9 mouse cellular contexts compared by ENCODE assay signal in genomic region chr16:6480411-6480728, GRCm38 (mm10).
DNase-seq lines count a peak whose midpoint lies in the region; ATAC-seq and TF ChIP-seq lines count a peak whose summit lies in the region.
"Had no signal": no experiment of that assay in that cellular context is flagged by ENCODE, and none has a peak within 500 bp of the region (broad histone marks: within the 10 kb centered on the region; RNA-seq: fewer than 3 reads in every experiment).

No protein-coding gene starts in this region.

- H3K27ac ChIP-seq in gastrocnemius, adult 2 months = no peak overlapping the region
- H3K27ac ChIP-seq in midbrain, embryonic 12.5 days (replicated peaks) = no peak overlapping the region
- H3K27ac ChIP-seq: limb, embryonic 12.5 days had no signal

- 10% methylated on average over 5 of the region's 5 CpGs for WGBS in midbrain, embryonic 12.5 days

- ATAC-seq in midbrain, embryonic 12.5 days (ENCODE audit: low FRiP score, low read depth) = 0 out of 2 replicates have a peak, but pooled peaks have one; percentile 16

- peaks cover 12% of the 10 kb centered on the region; the same call in 1 of the 2 replicates for H3K4me1 ChIP-seq in midbrain, embryonic 12.5 days
- H3K4me1 ChIP-seq: limb, embryonic 12.5 days had no signal

- H3K9me3 ChIP-seq in midbrain, embryonic 12.5 days = no peaks in the 10 kb centered on the region
- H3K9me3 ChIP-seq: limb, embryonic 12.5 days had no signal

- H3K36me3 ChIP-seq in midbrain, embryonic 12.5 days = no peaks in the 10 kb centered on the region
- H3K36me3 ChIP-seq: limb, embryonic 12.5 days had no signal

- no peak overlapping the region for H3K9ac ChIP-seq in midbrain, embryonic 12.5 days (replicated peaks)
- H3K9ac ChIP-seq: limb, embryonic 12.5 days had no signal

- no peaks in the 10 kb centered on the region for H3K27me3 ChIP-seq in midbrain, embryonic 12.5 days
- H3K27me3 ChIP-seq: limb, embryonic 12.5 days had no signal

- no peak overlapping the region for H3K4me3 ChIP-seq in gastrocnemius, adult 2 months
- no peak overlapping the region for H3K4me3 ChIP-seq in midbrain, embryonic 12.5 days
- H3K4me3 ChIP-seq: limb, embryonic 12.5 days had no signal

- intact Hi-C loops in gastrocnemius, adult 2 months (cut with DNase I) = no loop called here

- H3K4me2 ChIP-seq in midbrain, embryonic 12.5 days (replicated peaks) = no peak overlapping the region
- H3K4me2 ChIP-seq: limb, embryonic 12.5 days had no signal

- peak; percentile 20 for DNase-seq in gastrocnemius, adult 2 months
- DNase-seq in gastrocnemius, adult 8-10 months (ENCODE audit: low spot score in 2 of 2) = no peak
- peak; percentile 39 for DNase-seq in ES-CJ7 (ENCODE audit: low read depth, low spot score)
- DNase-seq in cerebellum, adult 11-12 months = peak; percentile 61
- peak; percentile 71 for DNase-seq in forelimb bud, embryonic 11.5 days (ENCODE audit: low read depth, low spot score)
- peak; percentile 84 to 86 for DNase-seq in layer of hippocampus, postnatal 10 days (ENCODE audit: low spot score in 2 of 2)
- DNase-seq in testis, postnatal 14 days (ENCODE audit: low spot score) = peak; percentile 9

- TF ChIP-seq CTCF in gastrocnemius, adult 2 months (IDR thresholded peaks at IDR 0.05) = peak; percentile 78

Comparison
In these comparisons a context has a peak if more than half of its experiments do, and no peak if none do; other contexts are left out.
1. DNase-seq: peak in gastrocnemius, adult 2 months (single experiment), ES-CJ7 (single experiment), cerebellum, adult 11-12 months (single experiment), forelimb bud, embryonic 11.5 days (single experiment), layer of hippocampus, postnatal 10 days (2 of 2) and testis, postnatal 14 days (single experiment); none in gastrocnemius, adult 8-10 months (0 of 2).